Mouse (Mus musculus) G1E (cell line): ENCODE data around the gene Eif4e1b. TPM values are rescaled to one million over a fixed set of nuclear protein-coding genes. Genes with fewer than 3 reads are reported as not detected.

Source experiments
- ATAC-seq: 2 replicates; pipeline ENCODE4 v1.8.0; 2016; ENCODE audit warnings: mild to moderate bottlenecking; ENCODE audit not compliant: insufficient number of reproducible peaks, poor library complexity, low FRiP score, severe bottlenecking; ENCODE audit errors: extremely low read depth
- DNase-seq: peaks from one replicate; pipeline ENCODE4 v3.0.0; 2012; ENCODE audit warnings: low spot score
- H3K27me3 ChIP-seq: 2 replicates; pipeline ENCODE4 v1.6.1; 2012; ENCODE audit warnings: mild to moderate bottlenecking, low read length, inconsistent platforms; ENCODE audit not compliant: insufficient read depth
- H3K36me3 ChIP-seq: replicated peaks from 2 replicates; pipeline ENCODE3; 2012; ENCODE audit warnings: mild to moderate bottlenecking, inconsistent platforms
- H3K4me1 ChIP-seq: 2 replicates; pipeline ENCODE4 v1.6.1; 2012; ENCODE audit warnings: low read depth, low read length, inconsistent platforms, mixed read lengths; ENCODE audit not compliant: insufficient read depth
- H3K4me3 ChIP-seq: 2 replicates; pipeline ENCODE4 v1.5.1; 2012; ENCODE audit warnings: low read depth, mild to moderate bottlenecking, inconsistent platforms, low read length, moderate library complexity, mixed read lengths
- H3K9me3 ChIP-seq: replicated peaks from 2 replicates; pipeline ENCODE4 v1.6.1; 2012; ENCODE audit warnings: inconsistent platforms
- CTCF ChIP-seq: IDR thresholded peaks from 2 replicates; pipeline ENCODE4 v1.5.1; 2012; ENCODE audit warnings: low read depth, low read length, inconsistent platforms, mixed read lengths
- GATA1 ChIP-seq: IDR thresholded peaks from 2 replicates; pipeline ENCODE4 v1.6.1; 2012; ENCODE audit warnings: borderline replicate concordance, low read length, inconsistent platforms, mixed read lengths
- GATA2 ChIP-seq: IDR thresholded peaks from 2 replicates; pipeline ENCODE4 v1.6.1; 2012; ENCODE audit warnings: low read depth, low read length, inconsistent platforms, borderline replicate concordance
- POLR2AphosphoS5 ChIP-seq: IDR thresholded peaks from 2 replicates; pipeline ENCODE4 v1.6.1; 2012; ENCODE audit warnings: low read depth, low read length, inconsistent platforms; ENCODE audit not compliant: insufficient replicate concordance
- TAL1 ChIP-seq: conservative IDR thresholded peaks from 2 replicates; pipeline ENCODE4 v1.6.1; 2012; ENCODE audit warnings: low read depth, low read length, inconsistent platforms, mixed read lengths
- polyA plus RNA-seq: library from polyadenylated mRNA; stranded (reverse); fragments of >175 nt; gene quantifications from 2 replicates; pipeline ENCODE4 v1.2.3, GENCODE M21; 2012
- total RNA-seq, 2 experiments: library from RNA; stranded (forward) in 1 of 2; stranded (reverse) in 1 of 2; fragments of 200-1000 nt in 1 of 2; fragments of >200 nt in 1 of 2; fragmentation: Nextera tagmentation in 1 of 2; gene quantifications; 2 replicates each; pipeline ENCODE4 v1.2.3; 2014 to 2017

Gene Eif4e1b
- total and polyA plus RNA-seq, 3 experiments = 0.05 TPM; not detected in 2

GRCm38 (mm10) chr13:54824111-54824931 lies 40.5 kb downstream of the Eif4e1b start:
- DNase-seq (no peak), ATAC-seq (no peak)
- H3K4me1 ChIP-seq = no peaks in the 10 kb centered on the region
- no peak overlapping the region for H3K4me3 ChIP-seq
- H3K27me3 ChIP-seq = 0 out of 2 replicates have a peak, but pooled peaks cover under 1% of the 10 kb centered on the region
- no peaks in the 10 kb centered on the region for H3K9me3 ChIP-seq
- H3K36me3 ChIP-seq = no peaks in the 10 kb centered on the region
- TF ChIP-seq GATA1 = no peak

GRCm38 (mm10) chr13:54827992-54828391 lies 44.2 kb downstream of the Eif4e1b start:
- 0 out of 2 replicates have a peak, but pooled peaks cover 2% of the 10 kb centered on the region for H3K27me3 ChIP-seq
- ATAC-seq (no peak), DNase-seq (no peak)
- no peak for TF ChIP-seq GATA1
- TF ChIP-seq GATA2 = no peak
- no peak for TF ChIP-seq POLR2AphosphoS5
- TF ChIP-seq CTCF = no peak
- no peaks in the 10 kb centered on the region for H3K36me3 ChIP-seq
- no peaks in the 10 kb centered on the region for H3K4me1 ChIP-seq
- H3K9me3 ChIP-seq = no peaks in the 10 kb centered on the region
- H3K4me3 ChIP-seq = no peak overlapping the region

GRCm38 (mm10) chr13:54828508-54828907 lies 44.7 kb downstream of the Eif4e1b start:
- ATAC-seq (no peak), DNase-seq (no peak)
- Histone ChIP-seq H3K36me3 (no peaks in the 10 kb centered on the region), H3K4me1 (no peaks in the 10 kb centered on the region), H3K9me3 (no peaks in the 10 kb centered on the region), H3K4me3 (no peak overlapping the region), H3K27me3 (0 out of 2 replicates have a peak, but pooled peaks cover 2% of the 10 kb centered on the region)
- TF ChIP-seq POLR2AphosphoS5 = no peak
- no peak for TF ChIP-seq TAL1
- no peak for TF ChIP-seq CTCF
- TF ChIP-seq GATA1 = no peak
- no peak for TF ChIP-seq GATA2

GRCm38 (mm10) chr13:54829450-54829849 lies 45.7 kb downstream of the Eif4e1b start:
- Histone ChIP-seq H3K9me3 (no peaks in the 10 kb centered on the region), H3K36me3 (no peaks in the 10 kb centered on the region), H3K4me1 (no peaks in the 10 kb centered on the region), H3K27me3 (0 out of 2 replicates have a peak, but pooled peaks cover 2% of the 10 kb centered on the region), H3K4me3 (no peak overlapping the region)
- no peak for TF ChIP-seq POLR2AphosphoS5
- TF ChIP-seq GATA2 = no peak
- TF ChIP-seq CTCF = no peak
- no peak for TF ChIP-seq GATA1
- TF ChIP-seq TAL1 = no peak
- no peak for ATAC-seq
- no peak for DNase-seq

- TF ChIP-seq GATA1 = no peak
- no peak for TF ChIP-seq POLR2AphosphoS5
- no peak for TF ChIP-seq CTCF
- TF ChIP-seq TAL1 = no peak
- TF ChIP-seq GATA2 = no peak
Observed at GRCm38 (mm10) chr13:54836351-54837030, 52.7 kb downstream of the Eif4e1b start.

GRCm38 (mm10) chr13:54837061-54837460 lies 53.3 kb downstream of the Eif4e1b start:
- Histone ChIP-seq H3K4me3 (no peak overlapping the region), H3K9me3 (no peaks in the 10 kb centered on the region), H3K36me3 (no peaks in the 10 kb centered on the region), H3K4me1 (no peaks in the 10 kb centered on the region), H3K27me3 (no peaks in the 10 kb centered on the region)
- TF ChIP-seq POLR2AphosphoS5 (no peak), CTCF (no peak)
- no peak for ATAC-seq
- no peak for DNase-seq

More at GRCm38 (mm10) chr13:54836351-54837030, 52.7 kb downstream of the Eif4e1b start:
- Histone ChIP-seq H3K4me1 (no peaks in the 10 kb centered on the region), H3K9me3 (no peaks in the 10 kb centered on the region), H3K4me3 (no peak overlapping the region), H3K27me3 (no peaks in the 10 kb centered on the region), H3K36me3 (no peaks in the 10 kb centered on the region)
- ATAC-seq = no peak
- DNase-seq = no peak
